Mouse (Mus musculus): ENCODE data around the gene Dnajc4. TPM values are rescaled to one million over a fixed set of nuclear protein-coding genes. Genes with fewer than 3 reads are reported as not detected.

The Dnajc4 gene
- polyA plus RNA-seq, 2 experiments = 24.4 to 32.4 TPM

DNA sequence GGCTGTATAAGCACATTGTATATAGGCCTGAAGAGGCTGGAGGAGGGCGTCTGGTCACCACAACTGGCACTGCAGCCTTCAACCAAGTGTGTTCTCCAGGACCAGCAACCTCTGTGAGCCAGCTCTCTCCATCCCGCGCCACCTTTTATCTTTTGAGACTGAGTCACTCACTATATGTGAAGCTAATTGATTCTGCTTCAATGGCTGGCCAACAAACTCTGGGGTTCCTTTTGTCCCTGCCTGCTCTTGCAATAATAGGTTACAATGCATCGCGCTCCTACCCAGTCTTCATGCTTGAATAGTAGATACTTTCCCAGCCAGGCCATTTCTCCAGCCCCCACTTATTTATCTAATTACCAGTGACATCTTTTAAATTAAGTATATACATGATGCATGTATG lies 8.8 kb downstream of the Dnajc4 start:
- no peak for TF ChIP-seq POLR2A (IDR thresholded peaks at IDR 0.05; ENCODE audit: borderline replicate concordance, extremely low read depth, insufficient read depth, insufficient read length)
- ATAC-seq (ENCODE audit: low FRiP score, low read depth) = no peak
- WGBS = 99% methylated on average over 5 of the region's 5 CpGs

DNA sequence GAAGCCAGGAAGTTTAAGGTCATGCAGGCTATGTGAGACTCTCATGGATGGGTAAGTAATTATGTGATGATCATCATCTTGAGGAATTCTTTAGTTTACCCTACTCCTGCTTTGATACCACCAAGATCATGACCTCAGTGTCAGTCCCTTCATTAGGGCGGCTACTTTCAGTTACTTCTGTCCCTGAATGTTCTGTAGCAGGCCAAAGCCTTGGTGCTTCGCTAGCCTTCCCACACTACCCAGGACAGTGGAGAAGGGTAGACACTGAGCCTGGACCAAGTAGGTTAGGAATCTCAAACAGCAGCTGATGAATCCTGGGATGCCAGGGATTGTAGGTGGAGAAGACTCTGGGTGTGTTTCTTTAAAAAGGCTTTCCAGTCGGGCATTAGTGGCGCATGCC lies 10.9 kb downstream of the Dnajc4 start:
- ATAC-seq (ENCODE audit: low FRiP score, low read depth) (no peak), DNase-seq (ENCODE audit: low spot score) (no peak)
- peaks cover 25% of the 10 kb centered on the region for H3K4me1 ChIP-seq (ENCODE audit: control insufficient read depth, insufficient read depth, low read length)
- no peak for TF ChIP-seq POLR2A (IDR thresholded peaks at IDR 0.05; ENCODE audit: borderline replicate concordance, extremely low read depth, insufficient read depth, insufficient read length)
- no peak overlapping the region for H3K4me3 ChIP-seq (replicated peaks; ENCODE audit: low read length)
- no peaks in the 10 kb centered on the region for H3K9me3 ChIP-seq (ENCODE audit: control insufficient read depth, low read length)
- no peak overlapping the region for H3K9ac ChIP-seq (ENCODE audit: low read depth, low read length, severe bottlenecking)
- H3K4me2 ChIP-seq (replicated peaks; ENCODE audit: low read depth, low read length, severe bottlenecking) = peak overlapping the region; percentile 68; the same call in 1 of the 2 replicates
- H3K27me3 ChIP-seq (ENCODE audit: control insufficient read depth, insufficient read depth, low read length) = no peaks in the 10 kb centered on the region
- no peak overlapping the region for H3K27ac ChIP-seq (replicated peaks; ENCODE audit: low read depth, low read length)
- WGBS = 91% methylated on average over 4 of the region's 4 CpGs
- peaks cover 45% of the 10 kb centered on the region for H3K36me3 ChIP-seq (ENCODE audit: control insufficient read depth, insufficient read depth, low read length)

More for the DNA sequence above, 8.8 kb downstream of the Dnajc4 start:
- Histone ChIP-seq H3K4me1 (ENCODE audit: control insufficient read depth, insufficient read depth, low read length) (peaks cover 24% of the 10 kb centered on the region), H3K27me3 (ENCODE audit: control insufficient read depth, insufficient read depth, low read length) (no peaks in the 10 kb centered on the region), H3K9ac (ENCODE audit: low read depth, low read length, severe bottlenecking) (no peak overlapping the region), H3K4me2 (replicated peaks; ENCODE audit: low read depth, low read length, severe bottlenecking) (no peak overlapping the region), H3K27ac (replicated peaks; ENCODE audit: low read depth, low read length) (no peak overlapping the region), H3K4me3 (replicated peaks; ENCODE audit: low read length) (no peak overlapping the region), H3K9me3 (ENCODE audit: control insufficient read depth, low read length) (no peaks in the 10 kb centered on the region), H3K36me3 (ENCODE audit: control insufficient read depth, insufficient read depth, low read length) (peaks cover 31% of the 10 kb centered on the region)
- DNase-seq (ENCODE audit: low spot score) = no peak

DNA sequence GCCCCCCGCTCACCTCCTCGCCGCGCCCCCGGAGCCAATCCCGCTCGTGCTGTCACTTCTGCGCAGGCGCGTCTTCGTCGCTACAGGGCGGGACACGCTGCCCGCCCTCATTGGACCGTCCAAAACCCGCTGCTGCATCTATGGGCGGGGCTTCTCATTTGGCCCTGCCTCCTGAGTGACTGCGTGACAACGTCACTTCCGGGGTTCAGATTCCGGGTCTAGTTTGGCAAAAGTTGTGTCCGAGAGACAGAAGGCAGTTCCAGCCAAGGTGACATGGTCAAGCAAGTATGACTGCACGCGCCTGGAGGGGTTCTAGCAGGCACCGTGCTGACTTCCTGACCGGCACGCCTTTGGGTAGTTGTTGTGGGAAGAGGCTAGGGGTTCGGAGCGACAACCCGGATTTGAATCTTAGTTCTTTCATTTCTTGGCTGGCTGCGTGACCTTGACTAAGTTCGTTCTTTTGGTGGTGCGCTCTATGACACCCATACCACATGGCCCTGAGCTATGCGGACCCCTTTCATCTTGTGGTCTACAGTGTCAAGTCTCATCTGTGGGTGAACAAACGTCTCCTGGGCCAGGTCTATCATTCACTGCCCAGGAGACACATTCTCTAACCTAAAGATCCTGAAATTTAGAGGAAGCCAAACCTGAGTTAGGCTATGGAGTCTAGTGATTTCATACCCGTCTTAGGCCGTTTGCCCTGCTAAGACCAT lies 11.8 kb downstream of the Dnajc4 start, which contains the start of gene Fkbp2:
Gene Fkbp2, minus strand, starts transcription at position 121 of the 713 bp plus-strand sequence.
- peak within 1 kb of the TSS; percentile 79 for H3K9ac ChIP-seq (ENCODE audit: low read depth, low read length, severe bottlenecking)
- peak; percentile 13; the same call in 1 of the 2 replicates for TF ChIP-seq POLR2A (IDR thresholded peaks at IDR 0.05; ENCODE audit: borderline replicate concordance, extremely low read depth, insufficient read depth, insufficient read length)
- ATAC-seq (ENCODE audit: low FRiP score, low read depth) (peak; percentile 89), DNase-seq (ENCODE audit: low spot score) (peak; percentile 99)
- peak within 1 kb of the TSS; percentile 68 for H3K4me2 ChIP-seq (replicated peaks; ENCODE audit: low read depth, low read length, severe bottlenecking)
- H3K4me3 ChIP-seq (replicated peaks; ENCODE audit: low read length) = peak within 1 kb of the TSS; percentile 69
- 2% methylated on average over 38 of the region's 38 CpGs for WGBS
- H3K27me3 ChIP-seq (ENCODE audit: control insufficient read depth, insufficient read depth, low read length) = no peaks in the 10 kb centered on the region
- H3K4me1 ChIP-seq (ENCODE audit: control insufficient read depth, insufficient read depth, low read length) = peaks cover 21% of the 10 kb centered on the region
- H3K36me3 ChIP-seq (ENCODE audit: control insufficient read depth, insufficient read depth, low read length) = peaks cover 45% of the 10 kb centered on the region
- no peaks in the 10 kb centered on the region for H3K9me3 ChIP-seq (ENCODE audit: control insufficient read depth, low read length)
- H3K27ac ChIP-seq (replicated peaks; ENCODE audit: low read depth, low read length) = peak within 1 kb of the TSS; percentile 91

DNA sequence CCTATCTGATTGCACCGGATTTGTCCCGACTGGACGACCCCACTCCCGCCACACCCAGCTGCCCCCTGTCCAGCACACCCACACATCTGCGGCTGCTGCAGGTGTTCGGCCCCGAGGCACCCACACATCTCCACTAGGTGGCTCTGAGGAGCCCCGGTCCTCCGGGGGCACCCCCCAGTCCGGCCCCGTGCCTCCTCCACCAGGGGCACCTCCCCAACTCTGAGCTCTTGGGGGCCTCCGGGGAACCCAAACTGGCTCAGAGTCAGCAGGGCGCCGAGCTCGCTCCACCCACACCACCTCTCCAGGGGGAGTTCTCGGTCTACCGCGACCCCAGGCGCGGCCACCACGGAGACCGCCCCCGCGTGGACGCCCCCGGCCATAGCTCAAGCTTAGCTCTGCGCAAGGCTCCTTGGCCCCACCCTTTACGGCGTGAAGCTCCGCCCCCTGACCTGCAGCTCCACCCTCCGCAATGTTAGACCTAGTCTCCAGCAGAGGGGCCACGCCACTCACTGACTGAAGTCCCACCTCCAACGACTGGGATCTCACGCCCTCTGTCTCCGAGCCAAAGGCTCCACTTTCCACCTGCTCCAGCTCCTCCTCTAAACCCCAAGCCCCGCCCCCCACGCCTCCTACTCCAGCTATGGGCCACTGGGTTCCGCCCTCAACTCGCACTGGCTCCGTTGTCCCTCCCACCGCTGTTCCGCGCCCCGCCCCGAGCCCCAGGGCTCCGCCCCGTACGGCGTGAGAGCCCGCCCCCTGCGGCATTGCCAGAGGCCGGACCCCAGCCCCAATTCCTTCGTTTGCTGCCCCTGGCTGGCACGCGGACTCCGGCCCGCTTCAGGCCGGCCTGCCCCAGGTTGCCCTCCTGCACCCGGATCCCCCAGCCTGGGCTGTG lies 12.6 kb downstream of the Dnajc4 start:
- DNase-seq (ENCODE audit: low spot score) (peak; percentile 100), ATAC-seq (ENCODE audit: low FRiP score, low read depth) (peak; percentile 90)
- Histone ChIP-seq H3K27me3 (ENCODE audit: control insufficient read depth, insufficient read depth, low read length) (no peaks in the 10 kb centered on the region), H3K9ac (ENCODE audit: low read depth, low read length, severe bottlenecking) (peak overlapping the region; percentile 79), H3K4me3 (replicated peaks; ENCODE audit: low read length) (peak overlapping the region; percentile 69), H3K4me2 (replicated peaks; ENCODE audit: low read depth, low read length, severe bottlenecking) (peak overlapping the region; percentile 68), H3K36me3 (ENCODE audit: control insufficient read depth, insufficient read depth, low read length) (peaks cover 38% of the 10 kb centered on the region), H3K27ac (replicated peaks; ENCODE audit: low read depth, low read length) (peak overlapping the region; percentile 91), H3K9me3 (ENCODE audit: control insufficient read depth, low read length) (no peaks in the 10 kb centered on the region), H3K4me1 (ENCODE audit: control insufficient read depth, insufficient read depth, low read length) (peaks cover 21% of the 10 kb centered on the region)
- WGBS = under 1% methylated on average over 48 of the region's 59 CpGs
- peak; percentile 71; the same call in 1 of the 2 replicates for TF ChIP-seq POLR2A (IDR thresholded peaks at IDR 0.05; ENCODE audit: borderline replicate concordance, extremely low read depth, insufficient read depth, insufficient read length)

DNA sequence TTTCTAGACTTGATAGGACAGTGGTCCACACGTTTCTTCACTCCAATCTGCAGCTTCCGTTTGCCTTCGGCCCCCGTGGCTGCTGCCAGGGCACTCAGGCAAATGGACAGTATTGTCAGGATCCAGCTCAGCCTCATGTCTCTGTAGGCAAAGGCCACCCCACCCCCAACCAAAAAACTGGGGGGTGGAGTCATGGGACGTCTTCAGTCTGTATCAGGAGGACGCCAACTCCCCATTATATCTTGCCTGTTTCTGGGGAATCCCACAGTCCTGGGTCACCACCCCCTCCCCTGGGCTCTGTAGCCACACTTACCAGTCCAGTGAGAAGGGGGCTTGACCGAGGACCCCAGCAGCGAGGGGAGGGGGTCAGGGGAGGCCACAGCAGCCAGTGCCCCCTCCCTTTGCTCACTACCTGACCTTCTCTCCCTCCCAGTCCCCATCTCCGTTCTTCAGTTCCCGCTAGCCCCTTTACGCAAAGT lies 13.3 kb downstream of the Dnajc4 start:
- TF ChIP-seq POLR2A (IDR thresholded peaks at IDR 0.05; ENCODE audit: borderline replicate concordance, extremely low read depth, insufficient read depth, insufficient read length) = no peak
- H3K9ac ChIP-seq (ENCODE audit: low read depth, low read length, severe bottlenecking) = peak overlapping the region; percentile 55
- peaks cover 33% of the 10 kb centered on the region for H3K36me3 ChIP-seq (ENCODE audit: control insufficient read depth, insufficient read depth, low read length)
- H3K4me2 ChIP-seq (replicated peaks; ENCODE audit: low read depth, low read length, severe bottlenecking) = peak overlapping the region; percentile 68
- 11% methylated on average over 11 of the region's 11 CpGs for WGBS
- no peaks in the 10 kb centered on the region for H3K9me3 ChIP-seq (ENCODE audit: control insufficient read depth, low read length)
- H3K4me1 ChIP-seq (ENCODE audit: control insufficient read depth, insufficient read depth, low read length) = peaks cover 21% of the 10 kb centered on the region
- ATAC-seq (ENCODE audit: low FRiP score, low read depth) = no peak
- peak overlapping the region; percentile 69 for H3K4me3 ChIP-seq (replicated peaks; ENCODE audit: low read length)
- DNase-seq (ENCODE audit: low spot score) = no peak
- H3K27me3 ChIP-seq (ENCODE audit: control insufficient read depth, insufficient read depth, low read length) = no peaks in the 10 kb centered on the region
- peak overlapping the region; percentile 52 for H3K27ac ChIP-seq (replicated peaks; ENCODE audit: low read depth, low read length)
